Mouse (Mus musculus) hindbrain, embryonic 10.5 days (tissue): Measurements from ENCODE around the gene Fkbp10. TPM values are rescaled to one million over a fixed set of nuclear protein-coding genes. Genes with fewer than 3 reads are reported as not detected.
A peak's percentile ranks its signal among the peaks of the same experiment; 100 is the strongest.

ENCODE experiments used
- DNase-seq: peaks from one replicate; pipeline ENCODE4 v3.0.0-alpha.2; 2017; ENCODE audit warnings: low spot score
- H3K27ac ChIP-seq: fragments of 300-500 bp; sonication (generic); 2 replicates; pipeline ENCODE4 v1.5.1; 2016; ENCODE audit warnings: mild to moderate bottlenecking, moderate library complexity
- H3K27me3 ChIP-seq: fragments of 300-500 bp; sonication (generic); 2 replicates; pipeline ENCODE4 v1.6.1; 2016; ENCODE audit warnings: mild to moderate bottlenecking; ENCODE audit not compliant: poor library complexity, insufficient read depth, severe bottlenecking
- H3K36me3 ChIP-seq: fragments of 300-500 bp; sonication (generic); 2 replicates; pipeline ENCODE4 v1.6.1; 2016; ENCODE audit warnings: mild to moderate bottlenecking, moderate library complexity
- H3K4me1 ChIP-seq: fragments of 300-500 bp; sonication (generic); replicated peaks from 2 replicates; pipeline ENCODE4 v1.6.1; 2016; ENCODE audit warnings: mild to moderate bottlenecking
- H3K4me3 ChIP-seq: fragments of 300-500 bp; sonication (generic); 2 replicates; pipeline ENCODE4 v1.5.1; 2016; ENCODE audit warnings: mild to moderate bottlenecking, moderate library complexity
- H3K9me3 ChIP-seq: fragments of 300-500 bp; sonication (generic); 2 replicates; pipeline ENCODE4 v1.6.1; 2016; ENCODE audit warnings: mild to moderate bottlenecking, moderate library complexity
- WGBS: fragments of 180-500 bp; shearing (Covaris S2); methylation state at CpG from one replicate; pipeline ENCODE4 v1.1.7; 2016; 5-methylcytosine and 5-hydroxymethylcytosine counted together
- polyA plus RNA-seq: library from polyadenylated mRNA; unstranded; fragments of >200 nt; fragmentation: Nextera tagmentation; extraction: Ambion mirVana; gene quantifications from 2 replicates; pipeline ENCODE4 v1.2.1, GENCODE M21; 2016

The Fkbp10 gene
- polyA plus RNA-seq, 1 experiment from 2014 or later: 52.0 TPM

DNA sequence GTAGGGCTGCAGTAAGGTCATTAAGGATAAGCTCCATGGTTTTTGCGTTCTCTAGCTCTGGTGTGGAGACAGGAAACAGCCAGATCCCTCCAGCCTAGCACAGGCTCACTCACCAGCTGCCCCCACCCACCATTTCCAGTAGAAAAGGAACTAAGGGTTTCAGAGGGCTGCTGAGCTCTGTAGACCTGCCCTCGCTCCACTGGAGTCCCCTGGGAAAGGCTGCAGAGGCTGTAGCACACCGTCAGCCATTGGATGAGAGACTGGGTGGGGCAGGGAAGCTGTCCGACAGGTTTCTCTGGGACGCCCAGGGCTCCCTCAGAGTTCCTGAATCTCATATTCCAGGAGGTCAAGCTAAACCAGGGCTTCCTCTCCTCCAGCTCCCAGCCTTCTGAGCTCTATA is 28.9 kb upstream of the Fkbp10 start:
- H3K27me3 ChIP-seq: no peaks in the 10 kb centered on the region
- H3K9me3 ChIP-seq: no peaks in the 10 kb centered on the region
- peaks cover 50% of the 10 kb centered on the region for H3K4me1 ChIP-seq
- H3K27ac ChIP-seq: peak overlapping the region; percentile 19; the same call in 1 of the 2 replicates
- no peak for DNase-seq
- whole genome bisulfite sequencing: 51% methylated on average over 5 of the region's 5 CpGs
- H3K4me3 ChIP-seq: no peak overlapping the region
- peaks cover 40% of the 10 kb centered on the region for H3K36me3 ChIP-seq

DNA sequence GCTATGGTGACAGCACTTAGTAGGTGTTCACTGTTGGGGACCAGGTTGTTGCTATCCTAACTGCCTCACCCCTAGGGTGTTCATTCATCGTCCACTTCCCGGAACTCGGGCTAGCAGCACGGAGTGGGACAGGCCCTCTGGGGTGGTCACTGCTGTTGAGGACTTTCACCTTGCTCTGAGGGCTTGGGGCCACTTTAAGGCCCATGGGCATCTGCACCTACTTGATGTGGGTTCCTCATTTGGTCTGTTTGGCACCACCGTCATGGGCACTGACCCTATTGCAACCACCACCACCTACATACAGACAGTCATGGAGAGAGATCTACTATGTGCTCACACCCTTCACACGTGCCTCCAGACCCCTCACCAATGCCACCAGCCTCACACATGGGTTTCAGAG is 28.4 kb upstream of the Fkbp10 start:
- H3K27me3 ChIP-seq: no peaks in the 10 kb centered on the region
- no peak for DNase-seq
- H3K36me3 ChIP-seq: peaks cover 35% of the 10 kb centered on the region
- no peak overlapping the region for H3K4me3 ChIP-seq
- no peaks in the 10 kb centered on the region for H3K9me3 ChIP-seq
- peaks cover 50% of the 10 kb centered on the region for H3K4me1 ChIP-seq
- 85% methylated on average over 6 of the region's 6 CpGs for WGBS
- H3K27ac ChIP-seq: no peak overlapping the region

DNA sequence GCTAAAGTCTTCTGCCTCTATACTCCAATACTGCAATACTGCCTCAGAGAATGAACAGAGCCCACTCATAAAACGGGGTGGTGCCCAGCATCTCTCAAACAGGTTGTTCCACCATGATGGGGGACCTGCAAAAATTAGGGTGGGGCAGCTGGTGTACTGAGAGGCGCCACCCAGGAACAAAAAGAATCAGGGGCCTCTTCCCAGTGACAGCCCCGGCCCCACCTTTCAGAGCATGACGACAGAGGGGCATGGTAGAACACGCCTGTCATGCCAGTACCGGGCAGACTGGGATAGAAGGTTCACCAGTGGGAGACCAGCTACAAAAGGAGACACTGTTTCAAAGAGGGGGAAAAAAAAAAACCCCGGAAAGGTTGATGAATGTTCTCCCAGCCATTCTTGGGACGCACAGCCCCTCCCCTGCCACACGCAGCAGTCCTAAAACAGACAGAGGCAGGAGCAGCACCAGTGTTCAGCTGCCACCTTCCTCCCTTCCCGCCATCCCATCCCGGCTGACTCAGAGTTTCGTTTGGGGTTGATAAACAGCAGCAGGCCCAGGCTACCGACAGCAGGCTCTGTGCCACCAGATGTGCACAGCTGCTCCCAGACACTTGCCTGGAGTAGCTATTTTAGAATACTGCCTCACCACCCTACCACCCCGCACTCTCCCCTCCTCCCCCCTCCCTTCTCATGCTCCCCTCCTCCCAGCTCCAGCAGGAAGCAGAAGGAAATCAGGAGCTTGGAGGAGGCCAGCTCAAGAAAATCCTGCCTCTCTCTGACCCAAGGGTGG is 27.7 kb upstream of the Fkbp10 start:
- H3K27ac ChIP-seq: peak overlapping the region; percentile 36; the same call in 1 of the 2 replicates
- peaks cover 54% of the 10 kb centered on the region for H3K4me1 ChIP-seq
- H3K4me3 ChIP-seq: no peak overlapping the region
- H3K36me3 ChIP-seq: peaks cover 28% of the 10 kb centered on the region
- WGBS: 63% methylated on average over 14 of the region's 14 CpGs
- no peak for DNase-seq
- H3K9me3 ChIP-seq: no peaks in the 10 kb centered on the region
- no peaks in the 10 kb centered on the region for H3K27me3 ChIP-seq

DNA sequence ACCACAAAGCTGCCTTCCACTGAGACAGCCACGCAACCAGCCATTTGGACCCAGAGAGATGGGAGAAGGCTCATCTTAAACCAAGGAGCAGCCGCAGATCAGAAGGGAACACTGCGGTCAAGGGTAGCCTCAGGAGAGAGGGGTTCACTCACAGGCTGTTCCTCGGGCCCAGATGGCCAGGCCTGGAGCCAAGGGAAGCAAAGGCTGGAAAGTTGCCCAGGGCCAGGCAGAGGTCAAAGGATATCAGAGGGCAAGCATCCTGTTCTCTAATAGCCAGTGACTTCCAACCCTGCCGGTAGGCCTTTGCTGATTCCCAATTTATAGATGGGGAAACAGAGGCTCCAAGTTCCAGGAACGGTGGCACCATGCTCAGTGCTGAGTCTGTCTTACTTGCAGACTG is 26.9 kb upstream of the Fkbp10 start:
- peaks cover 20% of the 10 kb centered on the region for H3K36me3 ChIP-seq
- H3K4me3 ChIP-seq: no peak overlapping the region
- DNase-seq: no peak
- WGBS: 83% methylated on average over 6 of the region's 6 CpGs
- peaks cover 5% of the 10 kb centered on the region for H3K27me3 ChIP-seq
- peaks cover 57% of the 10 kb centered on the region for H3K4me1 ChIP-seq
- H3K27ac ChIP-seq: no peak overlapping the region
- no peaks in the 10 kb centered on the region for H3K9me3 ChIP-seq

DNA sequence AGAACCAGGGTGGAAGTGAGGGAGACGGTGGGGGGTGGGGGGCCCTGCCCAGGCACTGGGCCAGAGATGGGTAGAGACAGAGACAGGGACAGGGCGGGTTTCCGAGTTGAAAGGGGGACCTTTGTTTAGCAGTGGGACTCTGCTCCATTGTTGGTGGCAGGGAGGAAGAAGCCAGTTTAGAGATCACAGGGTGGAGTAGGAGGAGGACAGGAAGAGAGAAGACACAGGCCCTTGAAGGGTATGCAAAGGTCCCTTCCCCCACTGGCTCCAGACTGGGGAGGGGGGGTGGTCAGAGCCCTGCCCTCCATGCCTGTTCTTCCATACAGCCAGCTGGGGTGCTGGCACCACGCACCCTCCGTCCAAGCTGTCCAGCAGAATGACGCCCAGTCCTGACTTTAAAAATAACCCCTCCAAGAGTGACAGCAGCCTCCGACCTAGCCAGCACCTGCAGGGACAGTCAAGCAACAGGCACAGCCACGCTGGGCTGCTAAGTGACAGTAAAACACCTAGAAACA is 25.5 kb upstream of the Fkbp10 start:
- H3K9me3 ChIP-seq: no peaks in the 10 kb centered on the region
- no peak for DNase-seq
- H3K36me3 ChIP-seq: peaks cover 11% of the 10 kb centered on the region
- 46% methylated on average over 8 of the region's 8 CpGs for WGBS
- peak overlapping the region; percentile 74 for H3K27ac ChIP-seq
- peaks cover 18% of the 10 kb centered on the region for H3K27me3 ChIP-seq
- H3K4me1 ChIP-seq: peaks cover 65% of the 10 kb centered on the region
- H3K4me3 ChIP-seq: no peak overlapping the region

DNA sequence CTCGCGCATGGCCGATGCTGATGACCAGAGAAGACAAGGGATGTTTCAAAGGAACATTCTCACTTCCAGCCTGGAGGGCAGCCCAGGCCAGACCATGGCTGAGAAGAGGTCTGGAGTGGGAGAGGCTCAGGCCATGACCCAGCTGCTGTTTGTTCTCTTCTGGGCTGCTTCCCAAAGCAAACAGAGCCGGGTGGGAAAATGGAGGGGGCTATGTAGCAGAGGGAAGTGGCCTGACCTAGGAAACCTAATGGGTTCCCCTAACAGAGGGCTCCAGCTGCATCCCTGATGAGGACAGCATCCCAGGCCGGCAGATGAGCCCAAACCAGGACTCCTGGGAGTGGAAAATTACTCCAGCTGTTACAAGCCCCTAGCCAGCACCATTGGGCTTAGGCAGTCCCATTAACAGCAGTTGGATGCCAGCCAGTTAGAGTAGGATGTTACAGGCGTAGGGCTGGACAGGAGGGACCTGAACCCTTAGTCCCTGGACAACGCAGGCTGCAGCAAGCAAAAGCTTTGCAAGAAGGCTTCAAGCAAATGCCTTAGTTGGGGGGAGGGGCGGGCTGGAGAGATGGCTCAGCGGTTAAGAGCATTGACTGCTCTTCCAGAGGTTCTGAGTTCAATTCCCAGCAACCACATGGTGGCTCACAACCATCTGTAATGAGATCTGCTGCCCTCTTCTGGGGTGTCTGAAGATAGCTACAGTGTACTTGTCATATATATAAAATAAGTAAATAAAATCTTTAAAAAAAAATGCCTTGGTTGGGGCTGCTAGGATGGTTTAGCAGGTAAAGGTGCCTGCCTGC is 24.2 kb upstream of the Fkbp10 start:
- 69% methylated on average over 9 of the region's 9 CpGs for WGBS
- Histone ChIP-seq H3K27ac (peak overlapping the region; percentile 74), H3K36me3 (no peaks in the 10 kb centered on the region), H3K4me1 (peaks cover 76% of the 10 kb centered on the region), H3K4me3 (0 out of 2 replicates have a peak overlapping the region, but pooled peaks have one; percentile 12), H3K9me3 (no peaks in the 10 kb centered on the region), H3K27me3 (peaks cover 31% of the 10 kb centered on the region)
- peak; percentile 33 for DNase-seq

DNA sequence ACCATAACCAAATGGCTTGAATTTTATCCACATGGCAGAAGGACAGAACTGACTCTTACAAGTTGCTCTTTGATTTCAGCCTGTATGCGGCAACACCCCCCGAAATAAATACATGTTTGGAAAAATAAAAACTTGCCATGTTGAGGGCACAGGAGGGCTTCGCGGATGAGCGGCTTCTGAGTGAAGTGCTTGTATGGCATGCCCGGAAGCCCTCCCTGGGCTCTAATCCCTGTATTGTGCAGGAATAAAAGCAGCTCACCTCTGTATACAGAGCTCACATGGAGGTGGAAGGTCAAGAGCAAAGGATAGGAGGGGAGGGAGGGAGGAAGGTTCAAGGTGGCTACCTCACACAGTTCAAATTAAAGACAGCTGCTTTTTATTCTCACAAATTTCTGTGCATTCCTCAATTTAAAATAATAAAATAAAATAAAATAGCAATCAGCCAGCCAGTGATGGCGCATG is 23.6 kb upstream of the Fkbp10 start:
- peaks cover 37% of the 10 kb centered on the region for H3K27me3 ChIP-seq
- H3K4me1 ChIP-seq: peaks cover 76% of the 10 kb centered on the region
- DNase-seq: no peak
- H3K4me3 ChIP-seq: no peak overlapping the region
- no peak overlapping the region for H3K27ac ChIP-seq
- 88% methylated on average over 7 of the region's 7 CpGs for WGBS
- H3K9me3 ChIP-seq: no peaks in the 10 kb centered on the region
- no peaks in the 10 kb centered on the region for H3K36me3 ChIP-seq

DNA sequence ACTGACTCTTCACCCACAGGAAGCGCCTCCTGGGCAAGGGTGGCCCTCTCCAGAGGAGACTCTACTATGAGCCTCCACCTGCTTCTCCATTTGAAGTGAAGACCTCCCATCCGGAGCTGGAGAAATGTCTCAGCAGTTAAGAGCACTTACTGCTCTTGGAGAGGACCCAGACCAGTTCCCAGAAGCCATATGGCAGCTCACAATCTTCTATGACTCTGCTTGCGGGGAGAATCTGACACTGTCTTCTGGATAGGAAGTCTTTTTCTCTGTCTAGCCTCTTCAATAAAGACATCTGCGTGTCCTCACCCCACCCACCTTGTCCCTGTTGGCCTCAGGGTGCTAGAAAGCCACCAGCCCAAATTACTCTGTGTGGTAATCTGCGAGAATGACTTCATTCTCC is 22.5 kb upstream of the Fkbp10 start:
- Histone ChIP-seq H3K4me1 (peaks cover 79% of the 10 kb centered on the region), H3K27ac (no peak overlapping the region), H3K36me3 (no peaks in the 10 kb centered on the region), H3K27me3 (peaks cover 42% of the 10 kb centered on the region), H3K4me3 (no peak overlapping the region), H3K9me3 (no peaks in the 10 kb centered on the region)
- no peak for DNase-seq
- 78% methylated on average over 5 of the region's 5 CpGs for WGBS

DNA sequence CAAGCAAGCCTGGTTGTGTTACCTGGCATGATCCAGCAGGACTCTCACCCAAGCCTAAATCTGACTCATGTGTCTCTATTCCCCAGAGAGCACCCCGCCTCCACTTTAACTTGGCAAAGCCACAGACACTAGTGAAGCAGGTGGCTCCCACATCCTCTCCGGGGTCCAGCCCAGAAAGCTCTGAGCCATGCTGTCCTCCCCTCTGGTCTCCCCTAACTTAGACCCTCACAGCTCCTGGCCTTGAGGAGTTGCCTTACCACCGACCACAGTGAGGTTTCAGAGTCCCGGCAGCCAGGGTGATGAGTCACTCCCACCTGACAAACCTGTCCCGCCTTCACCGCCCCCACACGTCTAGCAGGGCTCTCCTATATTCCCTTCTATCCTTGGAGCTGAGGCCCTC is 21.8 kb upstream of the Fkbp10 start:
- Histone ChIP-seq H3K36me3 (no peaks in the 10 kb centered on the region), H3K4me1 (peaks cover 76% of the 10 kb centered on the region), H3K27ac (no peak overlapping the region), H3K4me3 (no peak overlapping the region), H3K27me3 (peaks cover 42% of the 10 kb centered on the region), H3K9me3 (no peaks in the 10 kb centered on the region)
- WGBS: 82% methylated on average over 7 of the region's 7 CpGs
- no peak for DNase-seq

DNA sequence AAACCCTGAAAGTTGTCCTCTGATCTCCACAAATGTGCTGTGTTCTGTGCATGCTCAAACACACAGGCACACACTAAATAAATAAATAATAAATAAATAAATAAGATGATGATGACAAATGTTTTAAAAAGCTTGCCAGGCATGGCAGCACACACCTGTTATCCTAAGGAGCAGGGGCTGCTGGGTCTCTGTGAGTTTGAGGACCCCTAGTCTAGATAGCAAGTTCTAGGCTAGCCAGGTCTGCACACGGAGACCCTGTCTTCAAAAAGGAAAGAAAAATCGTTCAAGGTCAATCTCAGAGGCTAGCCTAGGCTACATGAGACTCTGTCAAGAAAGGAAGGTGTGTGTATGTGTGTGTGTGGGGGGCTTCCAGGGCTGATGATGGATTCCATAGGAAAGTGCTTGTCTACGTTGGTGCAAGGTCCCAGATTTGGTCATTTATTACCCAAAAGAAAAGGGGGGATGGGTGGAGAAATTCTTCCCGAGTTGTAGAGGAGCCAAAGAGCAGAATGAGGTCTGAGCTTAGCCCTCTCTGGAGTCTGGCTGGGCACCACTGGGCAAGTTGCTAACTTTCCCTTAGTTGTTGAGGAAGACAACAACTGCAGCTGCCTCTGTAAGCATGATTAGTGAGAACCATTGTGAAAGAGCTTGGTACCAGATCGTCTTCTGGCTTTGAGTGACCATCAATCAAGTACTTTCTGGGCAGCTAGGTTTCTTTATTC is 21.0 kb upstream of the Fkbp10 start:
- Histone ChIP-seq H3K4me3 (no peak overlapping the region), H3K27ac (no peak overlapping the region), H3K27me3 (peaks cover 43% of the 10 kb centered on the region), H3K9me3 (no peaks in the 10 kb centered on the region), H3K4me1 (peaks cover 74% of the 10 kb centered on the region), H3K36me3 (no peaks in the 10 kb centered on the region)
- WGBS: 78% methylated on average over 5 of the region's 5 CpGs
- no peak for DNase-seq

DNA sequence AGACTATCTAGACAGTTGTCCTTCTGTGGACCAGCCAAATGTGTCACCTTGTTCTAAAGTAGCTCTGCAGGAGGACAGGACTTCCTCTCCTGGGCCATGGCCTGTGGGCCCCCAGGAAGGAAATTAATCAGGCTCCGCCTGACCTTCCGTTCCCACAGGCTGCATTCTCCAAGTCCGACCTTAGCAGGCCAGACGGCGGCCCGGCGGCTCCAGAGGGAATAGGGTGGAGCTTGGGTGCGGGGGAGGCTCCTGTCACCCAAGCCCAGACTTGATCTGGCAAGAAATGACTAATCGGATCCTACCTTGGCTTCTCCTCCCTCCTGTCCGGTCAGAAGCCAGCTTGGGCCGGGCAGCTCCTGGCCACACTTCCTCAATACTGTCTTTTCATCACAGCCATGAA is 20.3 kb upstream of the Fkbp10 start:
- no peaks in the 10 kb centered on the region for H3K9me3 ChIP-seq
- DNase-seq: no peak
- H3K4me3 ChIP-seq: peak overlapping the region; percentile 65; the same call in 1 of the 2 replicates
- H3K4me1 ChIP-seq: peaks cover 67% of the 10 kb centered on the region
- no peak overlapping the region for H3K27ac ChIP-seq
- H3K27me3 ChIP-seq: peaks cover 46% of the 10 kb centered on the region
- H3K36me3 ChIP-seq: no peaks in the 10 kb centered on the region
- WGBS: 36% methylated on average over 11 of the region's 11 CpGs

DNA sequence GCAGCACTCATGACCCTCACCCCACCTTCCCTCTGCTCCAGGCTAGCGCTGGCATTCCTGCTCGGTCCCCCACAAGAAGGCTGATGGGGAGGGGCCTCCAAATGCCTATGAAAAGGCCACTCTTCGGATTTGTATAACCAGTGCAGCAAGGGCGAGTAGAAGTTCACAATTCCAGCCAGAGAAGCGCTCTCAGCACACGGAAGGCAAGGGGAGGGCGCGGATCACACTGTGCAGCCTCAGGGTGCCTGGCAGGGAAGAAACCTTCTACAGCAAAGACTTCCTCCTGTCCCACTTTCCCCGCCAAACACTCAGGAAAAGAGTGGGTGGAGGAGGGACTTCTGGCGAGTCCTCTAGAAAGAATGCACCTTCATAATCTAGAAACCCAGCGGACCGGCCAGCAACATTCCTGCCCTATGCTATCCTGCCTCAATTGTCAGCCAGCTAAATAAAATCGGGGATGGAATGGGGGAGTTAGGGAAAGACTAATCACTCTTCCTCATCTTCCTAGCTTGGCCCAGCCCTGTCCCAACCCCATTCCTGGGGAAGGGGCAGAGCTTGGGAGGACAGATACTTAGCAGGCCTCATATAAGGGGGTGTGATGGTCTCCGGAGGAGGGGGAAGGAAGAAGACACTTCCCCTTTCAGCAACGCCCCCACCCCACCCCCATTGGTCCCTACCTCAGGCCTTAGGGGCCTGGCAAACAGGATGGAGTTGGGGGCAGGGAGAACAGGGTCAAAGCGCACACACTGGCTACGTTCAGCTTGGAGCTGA is 19.5 kb upstream of the Fkbp10 start:
- Histone ChIP-seq H3K4me1 (peaks cover 58% of the 10 kb centered on the region), H3K36me3 (no peaks in the 10 kb centered on the region), H3K4me3 (peak overlapping the region; percentile 65), H3K27me3 (peaks cover 50% of the 10 kb centered on the region), H3K27ac (peak overlapping the region; percentile 60; the same call in 1 of the 2 replicates), H3K9me3 (no peaks in the 10 kb centered on the region)
- peak; percentile 23 for DNase-seq
- 35% methylated on average over 17 of the region's 17 CpGs for WGBS
